Mouse (Mus musculus) kidney, embryonic 14.5 days (tissue): ENCODE data around the gene Tshb. TPM values are rescaled to one million over a fixed set of nuclear protein-coding genes. Genes with fewer than 3 reads are reported as not detected.
A peak's percentile ranks its signal among the peaks of the same experiment; 100 is the strongest.

Experiments used
- ATAC-seq: fragments of 200-750 bp; cut with Nextera tagmentation; 2 replicates; pipeline ENCODE4 v1.8.0; 2017; ENCODE audit warnings: moderate number of reproducible peaks, mild to moderate bottlenecking, moderate TSS enrichment, moderate library complexity; ENCODE audit not compliant: low FRiP score, low TSS enrichment
- H3K27ac ChIP-seq: fragments of 300-500 bp; sonication (generic); 2 replicates; pipeline ENCODE4 v1.5.1; 2014; ENCODE audit warnings: low read depth, mild to moderate bottlenecking, low read length, moderate library complexity, mixed read lengths
- H3K27me3 ChIP-seq: fragments of 300-500 bp; sonication (generic); 2 replicates; pipeline ENCODE4 v1.6.1; 2014; ENCODE audit warnings: mild to moderate bottlenecking, low read length; ENCODE audit not compliant: control insufficient read depth, insufficient read depth
- H3K36me3 ChIP-seq: fragments of 300-500 bp; sonication (generic); 2 replicates; pipeline ENCODE4 v1.6.1; 2014; ENCODE audit warnings: low read length, mixed read lengths; ENCODE audit not compliant: control insufficient read depth, insufficient read depth
- H3K4me1 ChIP-seq: fragments of 300-500 bp; sonication (generic); 2 replicates; pipeline ENCODE4 v1.6.1; 2014; ENCODE audit warnings: low read length, mixed read lengths; ENCODE audit not compliant: control insufficient read depth, insufficient read depth
- H3K4me2 ChIP-seq: fragments of 300-500 bp; sonication (generic); replicated peaks from 2 replicates; pipeline ENCODE4 v1.6.1; 2014; ENCODE audit warnings: low read depth, mild to moderate bottlenecking, low read length
- H3K4me3 ChIP-seq: fragments of 300-500 bp; sonication (generic); 2 replicates; pipeline ENCODE4 v1.5.1; 2014; ENCODE audit warnings: mild to moderate bottlenecking, low read length
- H3K9ac ChIP-seq: fragments of 300-500 bp; sonication (generic); 2 replicates; pipeline ENCODE4 v1.6.1; 2014; ENCODE audit warnings: low read depth, mild to moderate bottlenecking, low read length, moderate library complexity
- H3K9me3 ChIP-seq: fragments of 300-500 bp; sonication (generic); 2 replicates; pipeline ENCODE4 v1.6.1; 2016; ENCODE audit warnings: low read length; ENCODE audit not compliant: control insufficient read depth
- whole genome bisulfite sequencing: fragments of 180-500 bp; shearing (Covaris S2); extraction: QIAGEN DNeasy Blood & Tissue Kit; methylation state at CpG from one replicate; pipeline ENCODE4 v1.1.7; 2014; 5-methylcytosine and 5-hydroxymethylcytosine counted together
- polyA plus RNA-seq: library from polyadenylated mRNA; unstranded; fragments of >200 nt; fragmentation: Nextera tagmentation; extraction: Ambion mirVana; gene quantifications from 2 replicates; pipeline ENCODE4 v1.2.1, GENCODE M21; 2014

Gene Tshb
- polyA plus RNA-seq, 1 experiment from 2014 or later, result not detected

DNA sequence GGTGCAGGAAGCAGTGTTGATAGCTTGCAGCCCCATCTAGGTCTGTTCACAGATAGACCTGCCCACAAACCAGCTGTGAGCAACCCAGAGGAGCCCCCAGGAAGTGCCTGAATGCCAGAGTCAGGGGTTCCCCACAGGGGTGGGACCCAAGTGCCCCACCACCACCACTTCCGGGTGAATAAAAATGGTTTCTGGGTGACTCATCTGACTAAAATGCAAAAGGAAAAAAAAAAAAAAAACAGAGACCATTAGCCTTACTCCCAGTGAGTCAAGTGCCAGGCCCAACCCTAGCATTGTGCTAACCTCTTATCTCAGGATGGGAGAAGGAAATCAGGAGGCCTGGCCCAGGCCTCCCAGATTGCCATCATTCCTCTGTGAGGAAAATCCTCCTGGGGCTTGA lies 26.7 kb downstream of the Tshb start:
- Histone ChIP-seq H3K4me2 (no peak overlapping the region), H3K27me3 (no peaks in the 10 kb centered on the region), H3K27ac (no peak overlapping the region), H3K36me3 (no peaks in the 10 kb centered on the region), H3K9me3 (no peaks in the 10 kb centered on the region), H3K4me3 (no peak overlapping the region), H3K4me1 (no peaks in the 10 kb centered on the region), H3K9ac (no peak overlapping the region)
- WGBS, result 73% methylated on average over 1 of the region's 1 CpGs
- ATAC-seq, result no peak

DNA sequence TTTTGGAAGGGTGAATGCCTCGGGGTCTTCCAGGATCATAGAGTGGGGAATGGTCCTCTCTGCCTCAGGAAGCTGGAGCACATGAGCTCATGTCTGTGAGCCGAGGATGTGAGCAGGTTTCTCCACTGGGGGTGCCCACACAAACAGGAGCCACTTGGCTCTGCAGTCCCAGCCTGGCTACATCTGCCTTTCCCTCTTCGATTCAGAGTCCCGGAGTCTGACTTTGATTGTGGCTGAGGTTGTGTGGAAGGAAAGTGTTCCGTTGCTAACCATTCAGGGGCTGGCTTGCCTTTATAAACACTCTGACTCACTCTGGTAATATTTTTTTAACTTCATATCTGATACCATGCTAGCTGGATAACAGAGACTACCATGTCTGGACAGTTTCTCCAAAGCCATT lies 30.1 kb downstream of the Tshb start:
- 74% methylated on average over 5 of the region's 5 CpGs for WGBS
- no peak overlapping the region for H3K4me2 ChIP-seq

DNA sequence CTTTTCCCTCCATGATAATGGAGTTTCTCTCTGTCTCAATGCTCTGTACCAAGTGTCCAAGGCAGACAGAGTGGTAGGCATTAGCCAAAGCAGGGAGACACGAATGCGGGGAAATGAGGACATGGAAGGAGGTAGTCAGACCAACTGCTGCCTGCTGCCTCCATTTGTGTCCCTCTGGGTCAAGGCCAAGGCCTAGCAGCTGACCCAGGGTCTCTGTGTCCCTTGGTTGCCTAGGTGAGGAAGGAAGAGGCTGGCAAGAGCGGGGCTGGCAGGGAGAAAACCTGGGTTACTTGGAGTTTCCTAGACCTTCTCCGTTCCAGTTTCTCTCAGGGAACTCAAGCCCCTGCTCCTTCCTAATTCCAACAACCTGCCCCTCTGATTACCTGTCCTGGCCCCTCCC lies 30.5 kb downstream of the Tshb start:
- ATAC-seq, result no peak
- H3K4me2 ChIP-seq, result no peak overlapping the region
- H3K9me3 ChIP-seq, result no peaks in the 10 kb centered on the region
- H3K27ac ChIP-seq, result no peak overlapping the region
- H3K27me3 ChIP-seq, result no peaks in the 10 kb centered on the region
- WGBS, result 96% methylated on average over 4 of the region's 4 CpGs
- no peaks in the 10 kb centered on the region; the same call in 1 of the 2 replicates for H3K4me1 ChIP-seq
- no peak overlapping the region for H3K9ac ChIP-seq
- no peaks in the 10 kb centered on the region for H3K36me3 ChIP-seq
- no peak overlapping the region for H3K4me3 ChIP-seq

More for the DNA sequence above, 30.1 kb downstream of the Tshb start:
- H3K27ac ChIP-seq, result no peak overlapping the region
- ATAC-seq, result no peak
- no peak overlapping the region for H3K4me3 ChIP-seq
- no peaks in the 10 kb centered on the region for H3K9me3 ChIP-seq
- no peak overlapping the region for H3K9ac ChIP-seq
- no peaks in the 10 kb centered on the region; the same call in 1 of the 2 replicates for H3K4me1 ChIP-seq
- H3K27me3 ChIP-seq, result no peaks in the 10 kb centered on the region
- H3K36me3 ChIP-seq, result no peaks in the 10 kb centered on the region

DNA sequence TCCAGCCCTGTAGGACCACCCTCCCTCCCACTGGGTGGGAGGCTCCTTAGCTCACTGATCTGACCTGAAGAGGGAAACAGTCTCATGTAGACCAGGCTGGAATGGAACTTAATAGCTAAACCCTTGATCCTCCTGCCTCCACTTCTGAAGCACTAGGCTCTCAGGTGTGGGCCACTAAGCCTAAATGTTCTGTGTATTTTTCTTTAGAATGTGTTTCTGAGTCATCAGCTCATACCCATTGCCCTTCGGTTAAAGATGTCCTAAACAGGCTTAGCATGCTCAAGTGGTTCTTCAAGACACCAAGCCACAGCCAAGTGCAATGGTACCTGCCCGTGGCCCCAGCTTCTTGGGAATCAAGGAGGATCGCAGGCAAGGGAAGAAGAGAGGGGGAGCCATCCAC lies 31.0 kb downstream of the Tshb start:
- no peaks in the 10 kb centered on the region; the same call in 1 of the 2 replicates for H3K4me1 ChIP-seq
- no peak overlapping the region for H3K9ac ChIP-seq
- H3K27ac ChIP-seq, result no peak overlapping the region
- WGBS, result 96% methylated on average over 3 of the region's 3 CpGs
- no peaks in the 10 kb centered on the region for H3K9me3 ChIP-seq
- no peaks in the 10 kb centered on the region for H3K27me3 ChIP-seq
- no peaks in the 10 kb centered on the region for H3K36me3 ChIP-seq
- H3K4me2 ChIP-seq, result no peak overlapping the region
- H3K4me3 ChIP-seq, result no peak overlapping the region
- no peak for ATAC-seq

DNA sequence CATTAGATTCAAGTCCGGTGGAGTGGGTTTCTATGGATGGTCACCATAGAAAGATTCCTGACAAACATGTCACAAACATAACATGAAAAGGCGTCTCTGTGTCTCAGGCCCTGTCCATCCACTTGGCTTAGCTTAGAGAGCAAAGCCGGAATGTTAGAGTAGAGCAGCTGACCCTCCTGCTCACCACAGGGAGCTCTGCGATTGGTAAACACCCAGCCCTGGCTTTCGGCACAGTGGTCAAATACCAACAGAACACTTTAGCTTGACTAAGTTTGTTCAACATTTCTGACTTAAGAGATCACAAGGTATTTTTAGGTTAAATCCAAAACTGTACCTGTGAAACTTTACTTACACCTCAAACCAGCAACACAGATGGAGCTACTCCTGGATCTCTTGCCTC lies 31.4 kb downstream of the Tshb start:
- 88% methylated on average over 5 of the region's 5 CpGs for WGBS

DNA sequence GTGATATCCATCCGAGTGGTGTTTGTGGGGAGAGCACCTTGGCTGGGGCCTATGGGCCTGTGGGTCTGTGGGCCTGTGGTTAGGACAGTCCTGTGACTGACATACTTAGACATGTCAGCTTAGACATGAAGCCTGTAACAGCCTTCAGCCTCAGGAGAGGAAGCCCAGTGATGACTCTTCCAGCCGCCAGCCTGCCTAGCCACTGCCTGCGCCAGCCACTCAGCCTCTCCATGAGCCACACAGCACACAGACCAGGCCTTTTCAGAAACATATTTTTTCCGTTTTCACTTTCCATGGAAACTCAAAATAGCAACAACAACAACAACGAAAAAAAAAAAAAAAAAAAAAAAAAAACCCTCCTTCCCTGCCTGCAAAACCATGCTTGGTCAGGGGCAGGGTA lies 33.8 kb downstream of the Tshb start:
- peaks cover 6% of the 10 kb centered on the region; the same call in 1 of the 2 replicates for H3K4me1 ChIP-seq
- H3K27me3 ChIP-seq, result no peaks in the 10 kb centered on the region
- no peak overlapping the region for H3K9ac ChIP-seq
- H3K27ac ChIP-seq, result no peak overlapping the region
- 0 out of 2 replicates have a peak, but pooled peaks have one; percentile 16 for ATAC-seq
- no peak overlapping the region for H3K4me3 ChIP-seq
- 84% methylated on average over 5 of the region's 5 CpGs for WGBS
- H3K36me3 ChIP-seq, result no peaks in the 10 kb centered on the region
- no peaks in the 10 kb centered on the region for H3K9me3 ChIP-seq
- no peak overlapping the region for H3K4me2 ChIP-seq

More for the DNA sequence above, 31.4 kb downstream of the Tshb start:
- H3K9me3 ChIP-seq, result no peaks in the 10 kb centered on the region
- H3K4me2 ChIP-seq, result no peak overlapping the region
- H3K4me3 ChIP-seq, result no peak overlapping the region
- H3K36me3 ChIP-seq, result no peaks in the 10 kb centered on the region
- no peaks in the 10 kb centered on the region; the same call in 1 of the 2 replicates for H3K4me1 ChIP-seq
- H3K27ac ChIP-seq, result no peak overlapping the region
- H3K9ac ChIP-seq, result no peak overlapping the region
- ATAC-seq, result no peak
- H3K27me3 ChIP-seq, result no peaks in the 10 kb centered on the region

DNA sequence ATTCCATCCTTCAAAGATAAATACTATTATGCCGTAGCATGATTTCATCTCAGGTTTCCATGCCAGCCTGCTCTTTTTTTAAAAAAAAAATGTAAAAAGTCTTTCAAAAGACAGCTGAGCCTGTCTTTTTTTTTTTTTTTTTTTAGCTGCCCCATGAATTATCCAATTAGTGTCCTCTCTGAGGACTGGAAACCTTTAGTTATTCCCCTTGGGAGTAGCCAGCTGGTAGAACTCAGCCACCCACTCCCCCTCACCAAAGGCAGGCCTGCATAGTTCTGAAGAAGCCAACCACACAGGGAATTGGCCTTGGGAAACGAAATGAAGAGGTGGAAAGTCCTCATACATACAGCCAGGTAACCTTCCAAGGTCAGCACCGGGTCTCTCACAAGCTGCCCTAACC lies 34.5 kb downstream of the Tshb start:
- H3K27ac ChIP-seq, result no peak overlapping the region
- H3K4me1 ChIP-seq, result peaks cover 6% of the 10 kb centered on the region; the same call in 1 of the 2 replicates
- H3K4me3 ChIP-seq, result no peak overlapping the region
- no peaks in the 10 kb centered on the region for H3K9me3 ChIP-seq
- H3K4me2 ChIP-seq, result no peak overlapping the region
- H3K36me3 ChIP-seq, result no peaks in the 10 kb centered on the region
- no peak for ATAC-seq
- 48% methylated on average over 3 of the region's 3 CpGs for WGBS
- no peaks in the 10 kb centered on the region for H3K27me3 ChIP-seq
- H3K9ac ChIP-seq, result no peak overlapping the region

DNA sequence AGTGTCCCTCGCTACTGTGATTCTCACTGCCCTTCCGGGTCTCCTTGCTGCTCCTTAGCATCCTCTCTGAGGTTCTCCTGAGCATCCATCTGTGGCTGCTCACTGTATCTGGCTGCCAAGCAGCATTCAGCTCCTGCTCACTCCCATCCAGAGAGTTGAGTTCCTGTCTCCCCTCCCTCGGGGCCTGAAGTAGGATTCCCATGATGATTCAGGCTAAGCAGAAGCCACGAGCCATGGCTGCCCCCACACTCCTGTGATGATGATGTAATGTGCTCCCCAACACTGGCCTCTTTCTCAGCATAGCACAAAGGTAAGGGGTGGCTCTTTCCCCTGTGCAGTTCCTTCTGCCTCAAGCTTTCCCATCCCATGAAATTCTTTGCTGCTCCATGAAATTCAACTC lies 36.3 kb downstream of the Tshb start:
- Histone ChIP-seq H3K27ac (no peak overlapping the region), H3K27me3 (no peaks in the 10 kb centered on the region), H3K9ac (no peak overlapping the region), H3K4me2 (no peak overlapping the region), H3K9me3 (no peaks in the 10 kb centered on the region), H3K36me3 (no peaks in the 10 kb centered on the region), H3K4me3 (no peak overlapping the region), H3K4me1 (peaks cover 6% of the 10 kb centered on the region; the same call in 1 of the 2 replicates)
- no peak for ATAC-seq
- WGBS, result 85% methylated on average over 4 of the region's 4 CpGs

DNA sequence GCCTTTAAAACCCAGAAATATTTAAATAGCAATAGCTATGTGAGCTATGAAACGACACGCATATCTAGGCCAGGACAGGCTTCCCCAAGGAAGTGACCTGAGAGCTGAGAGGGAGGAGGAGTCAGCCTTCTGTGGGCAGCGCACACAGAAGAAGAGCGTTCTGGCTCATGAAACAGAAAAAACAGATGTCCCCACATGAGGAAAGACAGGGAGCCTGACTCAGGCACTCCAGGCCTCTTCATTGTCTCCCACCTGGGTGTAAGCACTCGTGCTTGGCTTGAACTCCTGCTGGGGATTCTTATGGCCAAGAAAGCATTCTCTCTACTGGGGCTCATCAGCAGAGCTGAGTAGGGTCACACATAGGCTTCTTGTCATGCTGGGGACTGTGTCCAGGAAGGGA lies 37.9 kb downstream of the Tshb start:
- Histone ChIP-seq H3K4me3 (no peak overlapping the region), H3K9me3 (no peaks in the 10 kb centered on the region), H3K9ac (no peak overlapping the region), H3K4me2 (no peak overlapping the region), H3K36me3 (no peaks in the 10 kb centered on the region), H3K27me3 (no peaks in the 10 kb centered on the region), H3K27ac (no peak overlapping the region), H3K4me1 (peaks cover 6% of the 10 kb centered on the region; the same call in 1 of the 2 replicates)
- peak; percentile 71 for ATAC-seq
- WGBS, result 18% methylated on average over 5 of the region's 5 CpGs
